In genomic region chr5:66259756-66260448, GRCm38 (mm10) we compare ENCODE assay signal across 8 mouse cellular contexts. TPM values are rescaled to one million over a fixed set of nuclear protein-coding genes. Genes with fewer than 3 reads are reported as not detected.
DNase-seq lines count a peak whose midpoint lies in the region; ATAC-seq and TF ChIP-seq lines count a peak whose summit lies in the region.

Nsun7 (plus strand) TSS chr5:66259897.

- peak within 1 kb of the TSS; percentile 77 for H3K4me2 ChIP-seq in forebrain, postnatal 0 days (ENCODE audit: low read depth)
- H3K4me2 ChIP-seq in lung, embryonic 14.5 days: peak within 1 kb of the TSS; percentile 76

- WGBS in forebrain, postnatal 0 days: under 1% methylated on average over 44 of the region's 44 CpGs
- WGBS in lung, embryonic 14.5 days: 1% methylated on average over 44 of the region's 44 CpGs
- under 1% methylated on average over 44 of the region's 44 CpGs for WGBS in olfactory bulb, adult 2 months

- peaks cover 28% of the 10 kb centered on the region for H3K27me3 ChIP-seq in E14TG2a.4 (ENCODE audit: insufficient read depth, low read length)
- H3K27me3 ChIP-seq in forebrain, postnatal 0 days (ENCODE audit: insufficient read depth, low read length): no peaks in the 10 kb centered on the region
- no peaks in the 10 kb centered on the region for H3K27me3 ChIP-seq in lung, embryonic 14.5 days (ENCODE audit: insufficient read depth, low read length)

- no peaks in the 10 kb centered on the region for H3K9me3 ChIP-seq in E14TG2a.4 (ENCODE audit: low read length)
- no peaks in the 10 kb centered on the region for H3K9me3 ChIP-seq in forebrain, postnatal 0 days (ENCODE audit: low read length)
- no peaks in the 10 kb centered on the region for H3K9me3 ChIP-seq in lung, embryonic 14.5 days (ENCODE audit: low read depth, low read length)

- H3K4me1 ChIP-seq in E14TG2a.4 (replicated peaks; ENCODE audit: low read depth, low read length): 0 out of 2 replicates have a peak, but pooled peaks cover 2% of the 10 kb centered on the region
- H3K4me1 ChIP-seq in forebrain, postnatal 0 days (ENCODE audit: insufficient read depth): no peaks in the 10 kb centered on the region
- H3K4me1 ChIP-seq in lung, embryonic 14.5 days (ENCODE audit: insufficient read depth): no peaks in the 10 kb centered on the region
- H3K4me1 ChIP-seq in olfactory bulb, adult 2 months (ENCODE audit: control insufficient read depth, insufficient read depth, low read length): peaks cover 8% of the 10 kb centered on the region; the same call in 1 of the 2 replicates

- TF ChIP-seq POLR2A in olfactory bulb, adult 2 months (IDR thresholded peaks at IDR 0.05; ENCODE audit: insufficient read depth, low read depth, low read length): no peak

- no peak for TF ChIP-seq CTCF in E14TG2a.4 (conservative IDR thresholded peaks at IDR 0.05; ENCODE audit: low read length)
- 0 out of 2 replicates have a peak, but pooled peaks have one; percentile 28 for TF ChIP-seq CTCF in forebrain, postnatal 0 days (IDR thresholded peaks at IDR 0.05; ENCODE audit: low read depth)
- no peak; the same call in 1 of the 2 replicates for TF ChIP-seq CTCF in lung, embryonic 14.5 days (IDR thresholded peaks at IDR 0.05; ENCODE audit: low read depth)
- 0 out of 2 replicates have a peak, but pooled peaks have one; percentile 19 for TF ChIP-seq CTCF in olfactory bulb, adult 2 months (IDR thresholded peaks at IDR 0.05; ENCODE audit: insufficient read depth, low read depth, low read length)

- H3K4me3 ChIP-seq in E14TG2a.4 (replicated peaks; ENCODE audit: low read length): peak within 1 kb of the TSS; percentile 86
- H3K4me3 ChIP-seq in forebrain, postnatal 0 days (ENCODE audit: low read depth, low read length): peak within 1 kb of the TSS; percentile 60
- peak within 1 kb of the TSS; percentile 58 for H3K4me3 ChIP-seq in lung, embryonic 14.5 days (ENCODE audit: low read depth, low read length)
- peak within 1 kb of the TSS; percentile 75 for H3K4me3 ChIP-seq in olfactory bulb, adult 2 months (ENCODE audit: insufficient read depth, low read depth, low read length)

- H3K36me3 ChIP-seq in E14TG2a.4 (ENCODE audit: insufficient read depth, low read length): no peaks in the 10 kb centered on the region
- no peaks in the 10 kb centered on the region for H3K36me3 ChIP-seq in forebrain, postnatal 0 days (ENCODE audit: insufficient read depth)
- no peaks in the 10 kb centered on the region for H3K36me3 ChIP-seq in lung, embryonic 14.5 days (ENCODE audit: insufficient read depth)

- intact Hi-C loops in heart, postnatal 36 days (cut with DNase I): loop anchor here (2.0 to 10.0 kb wide), 3 partner anchors 109 to 405 kb away; no protein-coding TSS in a partner anchor

- peak within 1 kb of the TSS; percentile 69; the same call in 1 of the 2 replicates for H3K27ac ChIP-seq in forebrain, postnatal 0 days (ENCODE audit: low read depth, low read length)
- H3K27ac ChIP-seq in lung, embryonic 14.5 days (ENCODE audit: low read depth): peak within 1 kb of the TSS; percentile 52
- H3K27ac ChIP-seq in olfactory bulb, adult 2 months (ENCODE audit: insufficient read depth, low read depth, low read length): no peak within 1 kb of the TSS; the same call in 1 of the 2 replicates

- H3K9ac ChIP-seq in forebrain, postnatal 0 days: peak within 1 kb of the TSS; percentile 74
- H3K9ac ChIP-seq in lung, embryonic 14.5 days: peak within 1 kb of the TSS; percentile 56

- peak; percentile 95 for ATAC-seq in forebrain, postnatal 0 days
- peak; percentile 95 for ATAC-seq in lung, embryonic 14.5 days (ENCODE audit: insufficient read depth)

- peak; percentile 34 for DNase-seq in cerebellum, adult 11-12 months
- DNase-seq in forebrain, postnatal 0 days: peak; percentile 87
- peak; percentile 72 to 77 for DNase-seq in heart, postnatal 36 days
- peak; percentile 77 to 80 for DNase-seq in layer of hippocampus, adult 8-10 months (ENCODE audit: low spot score in 2 of 2)
- DNase-seq in lung, embryonic 14.5 days: no peak
- DNase-seq in thymus, postnatal 14 days: peak; percentile 61

RNA-seq across cellular contexts. Expression of gene Nsun7, which starts in this region (rescaled TPM):
- 4.3 and 5.2 TPM in 2 replicates for total RNA-seq in forebrain, postnatal 0 days (2014; rRNA removed)
- polyA plus RNA-seq in forebrain, postnatal 0 days (2015; fragmentation: Nextera tagmentation; extraction: Ambion mirVana): 1.8 and 3.1 TPM in 2 replicates
- total RNA-seq in heart, postnatal 36 days (2021): under 1 TPM in 1 of 2 experiments, not detected in 1; 0.08 TPM
- 10 to 100 TPM in 3 of 4 experiments, 1 to 10 TPM in 1; 9.1 to 14.3 (median 11.9) TPM for total RNA-seq in layer of hippocampus, adult 8-10 months (2022)
- 1.4 and 1.5 TPM in 2 replicates for polyA plus RNA-seq in lung, embryonic 14.5 days (2014; fragmentation: Nextera tagmentation; extraction: Ambion mirVana)
- polyA plus RNA-seq in olfactory bulb, adult 2 months (2012; ENCODE audit: insufficient read depth, insufficient read length, low replicate concordance, missing spikeins): not detected in 2 replicates

Comparison
In these comparisons a context has a peak if more than half of its experiments do, and no peak if none do; other contexts are left out.
1. Peak in DNase-seq in heart, postnatal 36 days; RNA of the gene not detected or under 1 TPM.
2. CTCF ChIP-seq: peak in forebrain, postnatal 0 days (single experiment) and olfactory bulb, adult 2 months (single experiment); none in E14TG2a.4 (single experiment) and lung, embryonic 14.5 days (single experiment).
3. Peak in every context shown above with its lines, with median percentiles within 50 percentile points of each other: H3K4me3 ChIP-seq.